Mouse (Mus musculus): ENCODE results near the gene Crybg1.
"Not testable (repeated sequence)": the region's sequence is repeated elsewhere in the genome, so short reads cannot be mapped to it uniquely, and the experiment has no call there.

- TF ChIP-seq POLR2A (IDR thresholded peaks at IDR 0.05; ENCODE audit: control insufficient read depth, low read depth, low read length); CTCF (IDR thresholded peaks at IDR 0.05; ENCODE audit: control insufficient read depth, insufficient read depth, insufficient replicate concordance, low read depth, low read length): not testable (repeated sequence)
These were observed 167.9 kb downstream of the Crybg1 start for GRCm38 (mm10) chr10:43980742-43981141.
